Mouse (Mus musculus) neural tube, embryonic 14.5 days (tissue): Measurements from ENCODE around the gene Zmynd8. TPM values are rescaled to one million over a fixed set of nuclear protein-coding genes. Genes with fewer than 3 reads are reported as not detected.

ENCODE experiments used
- ATAC-seq: fragments of 200-750 bp; cut with Nextera tagmentation; 2 replicates; pipeline ENCODE4 v1.8.0; 2017; ENCODE audit warnings: low read depth, mild to moderate bottlenecking, moderate TSS enrichment, moderate library complexity
- H3K27ac ChIP-seq: fragments of 300-500 bp; sonication (generic); 2 replicates; pipeline ENCODE4 v1.5.1; 2014; ENCODE audit warnings: low read depth, mild to moderate bottlenecking, control low read depth, low read length, moderate library complexity, mixed read lengths
- H3K27me3 ChIP-seq: fragments of 300-500 bp; sonication (generic); 2 replicates; pipeline ENCODE4 v1.6.1; 2014; ENCODE audit warnings: low read length; ENCODE audit not compliant: control insufficient read depth, insufficient read depth
- H3K36me3 ChIP-seq: fragments of 300-500 bp; sonication (generic); 2 replicates; pipeline ENCODE4 v1.6.1; 2014; ENCODE audit warnings: low read length, mixed read lengths; ENCODE audit not compliant: control insufficient read depth, insufficient read depth
- H3K4me1 ChIP-seq: fragments of 300-500 bp; sonication (generic); 2 replicates; pipeline ENCODE4 v1.6.1; 2014; ENCODE audit warnings: low read length; ENCODE audit not compliant: control insufficient read depth, insufficient read depth
- H3K4me2 ChIP-seq: fragments of 300-500 bp; sonication (generic); 2 replicates; pipeline ENCODE4 v1.6.1; 2014; ENCODE audit warnings: mild to moderate bottlenecking, low read depth, low read length, control low read depth
- H3K4me3 ChIP-seq: fragments of 300-500 bp; sonication (generic); 2 replicates; pipeline ENCODE4 v1.5.1; 2014; ENCODE audit warnings: low read depth, low read length, control low read depth, mixed read lengths
- H3K9ac ChIP-seq: fragments of 300-500 bp; sonication (generic); replicated peaks from 2 replicates; pipeline ENCODE4 v1.6.1; 2014; ENCODE audit warnings: low read depth, mild to moderate bottlenecking, control low read depth, low read length, mixed read lengths
- H3K9me3 ChIP-seq: fragments of 300-500 bp; sonication (generic); 2 replicates; pipeline ENCODE4 v1.6.1; 2016; ENCODE audit warnings: low read length; ENCODE audit not compliant: control insufficient read depth
- WGBS: fragments of 180-500 bp; shearing (Covaris S2); extraction: QIAGEN DNeasy Blood & Tissue Kit; methylation state at CpG from one replicate; pipeline ENCODE4 v1.1.7; 2014; 5-methylcytosine and 5-hydroxymethylcytosine counted together
- polyA plus RNA-seq: library from polyadenylated mRNA; unstranded; fragments of >200 nt; fragmentation: Nextera tagmentation; extraction: Ambion mirVana; gene quantifications from 2 replicates; pipeline ENCODE4 v1.2.1, GENCODE M21; 2014

Gene Zmynd8
- polyA plus RNA-seq, 1 experiment from 2014 or later = 69.3 TPM

DNA sequence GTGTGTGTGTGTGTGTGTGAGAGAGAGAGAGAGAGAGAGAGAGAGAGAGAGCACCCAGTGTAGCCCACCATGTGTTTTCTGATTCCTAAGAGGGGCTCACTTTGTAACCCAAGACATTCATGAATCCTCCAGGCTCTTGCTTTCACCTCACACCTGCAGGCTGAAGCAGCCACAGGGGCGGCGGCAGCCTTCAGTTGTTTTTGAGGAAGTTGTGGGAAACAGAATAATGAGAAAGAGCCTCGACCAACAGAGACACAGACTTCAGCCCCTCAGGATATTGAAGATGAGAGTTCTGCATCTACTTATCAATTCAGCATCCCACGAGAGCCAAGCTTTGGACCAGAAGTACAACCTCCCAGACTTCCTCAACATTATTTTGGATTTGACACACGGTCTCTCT, 6.2 kb downstream of the Zmynd8 start:
- Histone ChIP-seq H3K9me3 (no peaks in the 10 kb centered on the region), H3K4me2 (no peak overlapping the region), H3K27me3 (no peaks in the 10 kb centered on the region), H3K4me1 (peaks cover 15% of the 10 kb centered on the region), H3K36me3 (no peaks in the 10 kb centered on the region), H3K9ac (no peak overlapping the region), H3K27ac (no peak overlapping the region), H3K4me3 (no peak overlapping the region)
- WGBS = 89% methylated on average over 5 of the region's 5 CpGs
- ATAC-seq = no peak

DNA sequence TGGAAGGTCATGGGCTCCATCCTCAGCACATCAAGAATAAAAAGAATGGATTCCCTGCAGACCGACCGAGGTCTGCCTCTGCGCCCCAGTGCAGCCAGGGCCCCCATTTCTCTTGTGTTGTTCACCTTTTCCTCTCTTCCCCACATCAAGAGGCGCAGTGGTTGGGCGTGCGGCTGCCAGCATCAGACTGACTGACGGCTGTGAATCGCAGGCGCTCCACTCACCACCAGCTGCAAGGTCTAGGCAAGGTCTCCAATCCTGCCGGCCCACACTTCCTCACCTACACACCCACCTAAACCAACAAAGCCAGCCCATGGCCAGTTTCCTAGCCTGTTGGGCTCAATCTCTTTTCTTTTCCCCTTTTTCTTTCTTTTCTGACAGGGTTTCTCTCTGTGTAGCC, 8.4 kb downstream of the Zmynd8 start:
- 83% methylated on average over 10 of the region's 10 CpGs for WGBS
- H3K4me1 ChIP-seq = peaks cover 37% of the 10 kb centered on the region
- H3K4me3 ChIP-seq = no peak overlapping the region
- H3K27me3 ChIP-seq = no peaks in the 10 kb centered on the region
- no peak overlapping the region for H3K4me2 ChIP-seq
- no peaks in the 10 kb centered on the region for H3K9me3 ChIP-seq
- H3K9ac ChIP-seq = no peak overlapping the region
- no peak overlapping the region for H3K27ac ChIP-seq
- ATAC-seq = no peak
- H3K36me3 ChIP-seq = no peaks in the 10 kb centered on the region

DNA sequence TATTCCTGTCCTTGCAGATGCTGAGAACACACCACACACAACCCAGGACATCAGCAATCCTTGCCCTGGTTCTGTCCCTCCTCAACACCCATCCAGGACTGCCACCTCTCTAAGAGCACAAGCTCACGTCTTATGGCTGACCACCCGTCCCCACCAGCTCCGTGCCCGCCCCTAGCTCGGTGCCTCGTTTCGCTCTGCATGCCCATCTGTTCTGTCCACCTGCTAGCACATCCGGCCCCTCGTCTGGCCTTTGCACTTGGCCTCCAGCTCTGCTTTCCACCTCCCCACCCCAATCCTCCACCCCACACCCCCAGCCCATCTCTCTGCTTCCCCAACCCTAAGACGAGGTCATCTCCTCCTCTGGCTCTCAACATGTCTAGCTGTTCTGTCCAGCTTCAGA, 8.9 kb downstream of the Zmynd8 start:
- Histone ChIP-seq H3K27me3 (no peaks in the 10 kb centered on the region), H3K4me1 (peaks cover 42% of the 10 kb centered on the region), H3K4me3 (no peak overlapping the region), H3K9me3 (no peaks in the 10 kb centered on the region), H3K36me3 (no peaks in the 10 kb centered on the region), H3K9ac (no peak overlapping the region), H3K4me2 (no peak overlapping the region), H3K27ac (no peak overlapping the region)
- WGBS = 66% methylated on average over 10 of the region's 10 CpGs
- ATAC-seq = no peak

DNA sequence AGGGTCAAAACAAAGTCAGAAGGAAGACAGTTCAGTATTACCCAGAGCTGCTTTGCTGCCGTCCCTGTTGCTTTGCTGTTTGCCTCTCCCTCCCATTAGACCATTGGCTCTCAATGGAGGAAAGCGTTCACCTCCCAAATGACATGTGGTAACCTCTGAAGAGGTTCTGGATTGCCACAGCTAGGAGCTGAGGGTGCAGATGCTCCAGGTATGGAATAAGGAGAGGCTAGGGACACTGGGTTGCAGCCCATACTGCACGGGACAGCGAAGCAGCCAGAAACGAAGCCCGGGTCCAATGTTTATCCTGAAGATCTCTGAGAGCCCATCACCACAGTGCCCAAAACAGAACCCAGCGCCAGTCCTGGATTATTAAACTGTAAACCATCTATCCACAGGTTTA, 9.6 kb downstream of the Zmynd8 start:
- Histone ChIP-seq H3K4me2 (no peak overlapping the region), H3K4me3 (no peak overlapping the region), H3K9ac (no peak overlapping the region), H3K9me3 (no peaks in the 10 kb centered on the region), H3K27ac (peak overlapping the region; percentile 99), H3K4me1 (peaks cover 46% of the 10 kb centered on the region), H3K27me3 (no peaks in the 10 kb centered on the region), H3K36me3 (no peaks in the 10 kb centered on the region)
- 69% methylated on average over 7 of the region's 7 CpGs for WGBS
- no peak for ATAC-seq

DNA sequence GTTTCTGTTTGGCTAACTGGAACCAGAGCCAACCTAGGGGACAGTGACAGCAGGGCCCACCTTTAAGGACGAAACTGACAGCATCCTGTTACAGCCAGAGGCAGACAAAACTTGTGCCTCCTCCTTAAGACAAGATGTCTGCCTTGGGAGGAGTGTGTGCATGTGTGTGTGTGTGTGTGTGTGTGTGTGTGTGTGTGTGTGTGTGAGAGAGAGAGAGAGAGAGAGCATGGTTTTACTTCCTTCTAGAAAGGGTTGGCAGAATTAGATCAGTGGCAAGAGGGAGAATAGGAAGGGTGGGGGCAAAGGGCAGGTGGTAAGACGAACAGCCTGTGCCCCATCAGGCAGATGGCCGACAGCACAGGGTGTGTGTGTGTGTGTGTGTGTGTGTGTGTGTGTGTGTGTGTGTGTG, 10.0 kb downstream of the Zmynd8 start:
- no peaks in the 10 kb centered on the region for H3K36me3 ChIP-seq
- peak overlapping the region; percentile 99 for H3K27ac ChIP-seq
- no peaks in the 10 kb centered on the region for H3K9me3 ChIP-seq
- H3K9ac ChIP-seq = no peak overlapping the region
- H3K4me2 ChIP-seq = no peak overlapping the region
- ATAC-seq = no peak
- 17% methylated on average over 3 of the region's 3 CpGs for WGBS
- no peaks in the 10 kb centered on the region for H3K27me3 ChIP-seq
- H3K4me1 ChIP-seq = peaks cover 51% of the 10 kb centered on the region
- H3K4me3 ChIP-seq = no peak overlapping the region

DNA sequence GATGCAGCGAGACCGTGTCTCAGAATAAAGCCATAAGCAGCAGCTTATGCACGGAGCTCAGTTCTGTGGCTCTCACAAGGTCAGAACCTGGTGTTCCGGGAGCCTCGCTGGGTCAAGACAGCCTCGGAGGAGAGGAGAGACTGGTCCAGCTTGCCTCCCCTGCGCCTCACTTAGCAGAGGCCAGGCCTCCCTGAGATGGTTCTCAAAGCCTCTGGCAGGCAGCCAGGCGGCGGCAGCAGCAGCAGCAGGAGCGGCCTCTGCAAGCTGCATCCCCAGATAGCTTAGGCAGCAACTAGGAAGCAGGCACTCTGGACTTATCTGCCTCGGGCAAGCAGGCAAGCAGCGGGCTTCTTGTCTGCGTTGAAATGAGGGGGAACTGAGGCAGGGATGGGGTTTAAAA, 10.4 kb downstream of the Zmynd8 start:
- H3K36me3 ChIP-seq = no peaks in the 10 kb centered on the region
- ATAC-seq = no peak

DNA sequence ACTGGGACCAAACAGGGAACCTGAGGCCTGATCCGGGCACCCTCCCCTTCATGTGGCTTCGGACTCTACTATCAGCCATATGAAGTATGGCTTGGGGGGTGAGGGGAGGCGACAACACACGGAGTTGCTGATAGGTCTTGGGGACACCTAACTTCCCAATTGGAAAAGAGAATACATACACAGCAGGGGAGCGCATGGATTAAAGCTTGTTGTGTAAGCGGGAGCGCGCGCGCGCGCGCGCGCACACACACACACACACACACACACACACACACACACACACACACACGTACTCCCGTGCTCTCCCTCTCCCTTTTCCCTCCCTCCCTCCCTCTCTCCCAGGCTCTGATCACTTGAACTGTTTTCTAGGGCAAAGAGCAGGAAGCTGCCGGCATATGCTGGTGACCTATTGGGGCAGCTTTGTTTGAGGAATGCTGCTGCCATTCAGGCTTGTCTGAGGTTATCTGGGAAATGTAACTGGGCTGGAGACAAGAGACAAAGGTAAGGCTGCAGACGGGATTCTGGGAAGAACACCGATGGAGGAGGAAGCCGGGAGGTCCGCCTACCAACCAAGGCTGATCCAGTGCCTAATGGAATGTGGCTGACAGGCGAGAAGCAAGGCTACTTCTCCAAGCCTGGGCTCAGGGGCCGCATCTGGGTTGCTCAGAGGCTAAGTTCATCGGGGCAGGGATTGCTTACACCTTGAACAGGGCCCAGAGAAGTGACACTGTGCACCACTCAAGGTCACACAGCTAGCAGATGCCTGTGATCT, 11.8 kb downstream of the Zmynd8 start:
- H3K4me3 ChIP-seq = no peak overlapping the region
- H3K4me2 ChIP-seq = peak overlapping the region; percentile 27; the same call in 1 of the 2 replicates
- no peaks in the 10 kb centered on the region for H3K9me3 ChIP-seq
- 7% methylated on average over 25 of the region's 25 CpGs for WGBS
- peaks cover 68% of the 10 kb centered on the region for H3K4me1 ChIP-seq
- peak overlapping the region; percentile 34; the same call in 1 of the 2 replicates for H3K9ac ChIP-seq
- H3K27me3 ChIP-seq = no peaks in the 10 kb centered on the region
- ATAC-seq = no peak
- no peaks in the 10 kb centered on the region for H3K36me3 ChIP-seq
- peak overlapping the region; percentile 99 for H3K27ac ChIP-seq

More for the DNA sequence above, 10.4 kb downstream of the Zmynd8 start:
- Histone ChIP-seq H3K9ac (0 out of 2 replicates have a peak overlapping the region, but pooled peaks have one; percentile 34), H3K4me1 (peaks cover 55% of the 10 kb centered on the region), H3K9me3 (no peaks in the 10 kb centered on the region), H3K27ac (peak overlapping the region; percentile 99), H3K27me3 (no peaks in the 10 kb centered on the region), H3K4me2 (no peak overlapping the region), H3K4me3 (no peak overlapping the region)
- 13% methylated on average over 13 of the region's 13 CpGs for WGBS

DNA sequence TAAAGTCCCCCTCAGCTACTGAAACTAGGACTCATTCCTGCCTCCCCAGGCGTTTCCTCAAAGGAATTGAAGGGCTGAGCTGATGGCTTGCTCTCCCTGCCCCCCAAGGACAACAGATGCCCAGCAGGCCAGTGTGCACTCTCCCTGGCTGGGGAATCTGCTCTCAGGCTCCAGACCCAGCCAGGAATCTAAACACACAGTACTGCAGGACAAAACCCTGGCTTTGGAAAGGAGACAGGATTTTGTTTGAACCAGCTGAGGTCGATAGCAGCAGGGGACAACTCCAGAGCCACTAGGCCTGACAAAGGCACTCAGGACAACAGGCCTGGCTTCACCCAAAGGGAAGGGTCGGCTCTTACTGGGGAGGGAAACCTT, 12.3 kb downstream of the Zmynd8 start:
- Histone ChIP-seq H3K9me3 (no peaks in the 10 kb centered on the region), H3K36me3 (no peaks in the 10 kb centered on the region), H3K27ac (peak overlapping the region; percentile 99), H3K4me2 (no peak overlapping the region; the same call in 1 of the 2 replicates), H3K9ac (0 out of 2 replicates have a peak overlapping the region, but pooled peaks have one; percentile 5), H3K27me3 (no peaks in the 10 kb centered on the region), H3K4me3 (no peak overlapping the region), H3K4me1 (peaks cover 74% of the 10 kb centered on the region)
- no peak for ATAC-seq
- 1% methylated on average over 3 of the region's 3 CpGs for WGBS

DNA sequence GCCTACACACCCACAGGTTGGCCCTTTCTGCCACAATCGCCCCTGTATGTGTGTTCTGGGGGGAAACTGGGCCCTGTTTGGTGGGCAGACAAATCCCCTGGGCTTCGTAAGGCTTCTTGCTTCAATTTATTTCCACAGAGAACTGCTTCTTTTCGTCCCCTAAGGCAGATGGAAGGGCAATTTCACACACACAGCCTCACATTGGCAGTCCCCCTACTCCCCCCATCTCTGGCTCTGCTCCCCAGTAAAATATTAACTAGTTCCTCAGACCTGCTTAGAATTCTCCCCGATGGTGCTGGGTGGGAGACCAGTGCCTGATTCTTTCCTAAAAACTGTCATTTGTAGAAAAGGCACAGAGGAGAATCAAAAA, 12.9 kb downstream of the Zmynd8 start:
- H3K4me2 ChIP-seq = no peak overlapping the region; the same call in 1 of the 2 replicates
- peak overlapping the region; percentile 55; the same call in 1 of the 2 replicates for H3K9ac ChIP-seq
- peak overlapping the region; percentile 99 for H3K27ac ChIP-seq
- ATAC-seq = no peak
- H3K4me3 ChIP-seq = no peak overlapping the region
- no peaks in the 10 kb centered on the region for H3K9me3 ChIP-seq
- H3K4me1 ChIP-seq = peaks cover 79% of the 10 kb centered on the region
- H3K36me3 ChIP-seq = no peaks in the 10 kb centered on the region
- H3K27me3 ChIP-seq = no peaks in the 10 kb centered on the region
- 9% methylated on average over 4 of the region's 4 CpGs for WGBS
